Mouse (Mus musculus): ENCODE data around the gene Slc9a5.

DNA sequence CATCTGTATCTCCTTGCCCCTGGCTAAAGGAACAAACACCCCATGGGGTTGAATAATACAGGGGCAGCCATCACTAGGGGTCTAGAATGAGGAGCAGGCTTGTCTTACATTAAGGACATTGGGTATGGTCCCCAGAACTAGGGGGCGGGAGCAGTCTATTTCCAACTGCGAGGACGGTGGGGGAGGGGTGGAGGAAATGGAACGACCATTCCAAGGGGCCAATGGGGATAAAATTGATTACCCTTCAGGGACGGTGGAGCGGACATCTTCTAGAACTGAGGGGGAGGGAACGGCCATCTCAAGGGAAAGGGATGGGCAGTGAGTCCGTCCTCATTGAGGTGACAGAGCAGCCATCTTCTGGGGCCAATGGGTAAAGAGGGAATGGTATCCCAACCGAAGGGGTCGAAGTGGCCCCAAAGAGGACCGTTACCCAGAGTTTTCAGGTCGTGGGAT is 23.0 kb upstream of the Slc9a5 start:
- TF ChIP-seq CTCF (IDR thresholded peaks at IDR 0.05; ENCODE audit: low read depth, low read length) (no peak), GATA1 (IDR thresholded peaks at IDR 0.05; ENCODE audit: borderline replicate concordance, low read length) (no peak), GATA2 (IDR thresholded peaks at IDR 0.05; ENCODE audit: borderline replicate concordance, low read depth, low read length) (no peak)

Measured in G1E (cell line).